Mouse (Mus musculus): ENCODE measurements at regions not wholly inside any gene's neighbourhood (a gene's known extent, or its start where the extent isn't known, plus 50 kb on each side); places are given as distances from the start of the nearest gene placed in this dataset.

DNA sequence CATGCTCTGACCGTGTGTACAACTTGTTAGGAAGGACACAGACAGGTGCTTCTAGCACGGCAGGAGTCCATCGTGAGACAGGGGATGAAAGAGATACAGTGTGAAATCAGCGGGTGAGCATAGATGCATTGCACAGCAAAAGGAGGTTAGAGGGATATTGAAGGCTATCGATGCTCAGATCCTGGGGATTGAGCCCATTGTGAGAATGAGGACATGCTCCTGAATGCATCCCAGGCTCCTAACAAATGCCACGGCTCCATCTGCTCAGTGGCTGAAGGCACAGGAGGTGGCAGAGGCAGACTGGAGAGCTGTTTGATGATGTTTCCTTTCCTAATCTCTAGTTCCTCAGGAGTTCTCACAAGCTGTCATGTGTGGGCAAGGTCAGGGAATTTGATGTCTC is 114.1 kb upstream of the Btg1 start:
- TF ChIP-seq CTCF (IDR thresholded peaks at IDR 0.05; ENCODE audit: borderline replicate concordance, extremely low read depth, insufficient read depth, insufficient read length) (no peak), POLR2A (IDR thresholded peaks at IDR 0.05; ENCODE audit: borderline replicate concordance, extremely low read depth, insufficient read depth, insufficient read length, poor library complexity, severe bottlenecking) (no peak)
